Mouse (Mus musculus): Measurements from ENCODE around the gene Noto.

GRCm38 (mm10) chr6:85441142-85441541 lies 17.5 kb downstream of the Noto start:
- TF ChIP-seq POLR2A (IDR thresholded peaks at IDR 0.05; ENCODE audit: insufficient read length, low read depth) (no peak), E2F4 (IDR thresholded peaks at IDR 0.05; ENCODE audit: insufficient read depth) (no peak), MYOD1 (IDR thresholded peaks at IDR 0.05; ENCODE audit: control insufficient read depth in 1 of 3, insufficient read length in 2 of 3, low read depth in 2 of 3) (no peak), USF1 (IDR thresholded peaks at IDR 0.05; ENCODE audit: low read depth) (no peak), TCF12 (IDR thresholded peaks at IDR 0.05; ENCODE audit: insufficient read depth, poor library complexity, severe bottlenecking) (no peak), MAX (IDR thresholded peaks at IDR 0.05; ENCODE audit: low read depth) (no peak), TCF3 (IDR thresholded peaks at IDR 0.05; ENCODE audit: insufficient read length, low read depth) (no peak), MYOG (IDR thresholded peaks at IDR 0.05; ENCODE audit: control insufficient read depth in 1 of 3, insufficient read depth in 1 of 3, insufficient read length in 2 of 3, low read depth in 2 of 3) (no peak), REST (IDR thresholded peaks at IDR 0.05; ENCODE audit: insufficient read depth, insufficient read length) (no peak)

Data from myocyte (in vitro differentiated cells).